Mouse (Mus musculus): Measurements from ENCODE around the gene Dpysl4. TPM values are rescaled to one million over a fixed set of nuclear protein-coding genes. Genes with fewer than 3 reads are reported as not detected.

Gene Dpysl4
- polyA plus RNA-seq, 1 experiment: 0.71 TPM

DNA sequence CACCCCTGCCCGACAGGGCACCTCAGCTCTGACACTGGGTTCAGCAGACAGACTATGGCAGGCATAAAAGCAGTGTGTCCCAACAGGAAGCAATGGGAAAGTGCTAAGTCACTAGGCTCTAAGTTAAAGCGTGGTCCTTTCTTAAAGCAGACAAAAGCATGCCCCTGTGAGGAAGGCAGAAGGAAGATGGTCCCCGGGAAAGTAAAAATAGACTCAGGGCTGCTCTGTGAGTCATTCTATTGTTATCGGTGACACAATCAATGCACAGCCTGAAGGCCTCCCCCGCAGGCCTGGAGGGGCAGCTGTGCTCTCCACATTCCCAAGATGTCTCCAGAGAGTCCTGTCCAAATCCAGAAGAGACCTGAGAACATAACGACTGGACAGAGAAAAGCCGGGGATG lies 60.1 kb downstream of the Dpysl4 start:
- no peak for TF ChIP-seq POLR2A (IDR thresholded peaks at IDR 0.05; ENCODE audit: low read depth, low read length)
- TF ChIP-seq CTCF (IDR thresholded peaks at IDR 0.05; ENCODE audit: extremely low read depth, insufficient read depth, insufficient read length, insufficient replicate concordance): no peak
- Histone ChIP-seq H3K4me3 (ENCODE audit: extremely low read depth, insufficient read depth, insufficient read length) (no peak overlapping the region), H3K4me1 (ENCODE audit: control insufficient read depth, insufficient read depth, insufficient read length) (no peaks in the 10 kb centered on the region), H3K27me3 (ENCODE audit: control insufficient read depth, insufficient read depth, low read length) (no peaks in the 10 kb centered on the region), H3K36me3 (ENCODE audit: control insufficient read depth, insufficient read depth, low read length) (no peaks in the 10 kb centered on the region), H3K27ac (ENCODE audit: insufficient read depth, low read length) (no peak overlapping the region)
- 32% methylated on average over 7 of the region's 7 CpGs for WGBS
- no peak for DNase-seq (ENCODE audit: low read depth in 1 of 2, low spot score in 2 of 2)

DNA sequence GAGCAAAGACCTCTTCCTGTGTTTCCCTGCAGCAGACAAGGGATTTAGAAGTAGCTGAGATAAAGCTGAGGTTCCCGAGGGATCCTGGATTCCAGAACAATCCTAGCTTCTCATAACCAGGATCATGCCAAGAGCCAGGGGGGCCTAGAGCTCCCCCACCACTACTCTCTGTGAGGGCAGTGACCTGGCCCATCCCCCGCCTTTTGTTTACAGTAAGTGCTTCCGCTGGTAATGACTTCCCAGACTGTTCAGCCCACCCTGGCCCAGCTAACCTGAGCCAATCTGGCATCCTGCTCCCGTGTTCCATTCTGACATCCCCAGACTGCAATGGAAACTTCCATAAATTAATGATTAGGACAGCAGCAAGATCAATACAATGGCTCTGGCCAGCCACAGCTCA lies 61.6 kb downstream of the Dpysl4 start:
- no peak overlapping the region for H3K4me3 ChIP-seq (ENCODE audit: extremely low read depth, insufficient read depth, insufficient read length)
- H3K27ac ChIP-seq (ENCODE audit: insufficient read depth, low read length): no peak overlapping the region
- no peak for DNase-seq (ENCODE audit: low read depth in 1 of 2, low spot score in 2 of 2)
- no peaks in the 10 kb centered on the region for H3K4me1 ChIP-seq (ENCODE audit: control insufficient read depth, insufficient read depth, insufficient read length)
- no peaks in the 10 kb centered on the region for H3K36me3 ChIP-seq (ENCODE audit: control insufficient read depth, insufficient read depth, low read length)
- no peaks in the 10 kb centered on the region for H3K27me3 ChIP-seq (ENCODE audit: control insufficient read depth, insufficient read depth, low read length)
- TF ChIP-seq POLR2A (IDR thresholded peaks at IDR 0.05; ENCODE audit: low read depth, low read length): no peak
- WGBS: 76% methylated on average over 4 of the region's 4 CpGs

DNA sequence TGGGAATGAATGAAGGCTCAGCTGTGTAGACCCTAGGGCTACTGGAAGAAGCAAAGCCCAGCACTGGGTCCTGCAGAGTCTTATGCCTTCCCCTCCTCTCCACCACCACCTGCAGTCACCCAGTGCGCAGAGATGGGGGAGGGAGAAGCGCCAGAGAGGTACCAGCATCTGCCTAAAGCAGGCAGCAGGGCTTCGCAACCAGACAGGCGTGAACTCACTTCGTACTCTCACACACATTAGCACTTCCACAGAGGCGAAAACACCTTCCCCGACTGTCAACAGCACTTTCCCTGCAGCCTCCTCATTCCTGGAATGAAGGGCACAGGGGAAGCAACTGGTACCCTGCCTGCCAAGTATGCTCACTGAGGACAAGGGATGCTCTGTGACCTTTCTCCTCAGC lies 63.6 kb downstream of the Dpysl4 start:
- TF ChIP-seq CTCF (IDR thresholded peaks at IDR 0.05; ENCODE audit: extremely low read depth, insufficient read depth, insufficient read length, insufficient replicate concordance): no peak
- no peak for TF ChIP-seq POLR2A (IDR thresholded peaks at IDR 0.05; ENCODE audit: low read depth, low read length)
- Histone ChIP-seq H3K27ac (ENCODE audit: insufficient read depth, low read length) (no peak overlapping the region), H3K4me1 (ENCODE audit: control insufficient read depth, insufficient read depth, insufficient read length) (no peaks in the 10 kb centered on the region), H3K4me3 (ENCODE audit: extremely low read depth, insufficient read depth, insufficient read length) (no peak overlapping the region), H3K36me3 (ENCODE audit: control insufficient read depth, insufficient read depth, low read length) (no peaks in the 10 kb centered on the region), H3K27me3 (ENCODE audit: control insufficient read depth, insufficient read depth, low read length) (no peaks in the 10 kb centered on the region)
- DNase-seq (ENCODE audit: low read depth in 1 of 2, low spot score in 2 of 2): no peak
- WGBS: 59% methylated on average over 7 of the region's 7 CpGs

DNA sequence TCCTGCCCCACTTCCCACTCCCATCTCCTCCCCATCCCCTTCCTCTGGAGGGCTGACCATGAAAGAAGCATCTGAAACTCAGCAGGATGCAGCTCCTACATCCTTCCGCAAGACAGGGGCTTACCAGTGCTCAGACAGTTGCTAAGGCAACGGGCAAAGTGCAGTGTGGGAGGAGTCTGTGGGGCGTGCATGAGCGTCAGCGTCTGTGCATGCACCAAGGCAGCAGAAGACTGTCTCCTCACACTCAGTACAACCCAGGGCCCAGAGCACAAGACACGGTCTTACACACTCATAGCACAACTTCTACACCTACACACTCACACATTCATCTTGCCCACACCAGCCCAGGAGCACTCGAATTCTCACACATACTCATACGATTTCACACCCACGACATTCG lies 65.3 kb downstream of the Dpysl4 start:
- no peak overlapping the region for H3K4me3 ChIP-seq (ENCODE audit: extremely low read depth, insufficient read depth, insufficient read length)
- no peak overlapping the region for H3K27ac ChIP-seq (ENCODE audit: insufficient read depth, low read length)
- H3K4me1 ChIP-seq (ENCODE audit: control insufficient read depth, insufficient read depth, insufficient read length): peaks cover 2% of the 10 kb centered on the region; the same call in 1 of the 2 replicates
- TF ChIP-seq POLR2A (IDR thresholded peaks at IDR 0.05; ENCODE audit: low read depth, low read length): no peak
- no peak for TF ChIP-seq CTCF (IDR thresholded peaks at IDR 0.05; ENCODE audit: extremely low read depth, insufficient read depth, insufficient read length, insufficient replicate concordance)
- 37% methylated on average over 10 of the region's 10 CpGs for WGBS
- no peaks in the 10 kb centered on the region for H3K27me3 ChIP-seq (ENCODE audit: control insufficient read depth, insufficient read depth, low read length)
- H3K36me3 ChIP-seq (ENCODE audit: control insufficient read depth, insufficient read depth, low read length): no peaks in the 10 kb centered on the region
- DNase-seq (ENCODE audit: low read depth in 1 of 2, low spot score in 2 of 2): no peak

Other genes starting within 250 kb of the Dpysl4 start
- gene Ppp2r2d, start 239.9 kb upstream of the Dpysl4 start, polyA plus RNA-seq (2012; rRNA removed): 11.3 and 11.9 TPM in 2 replicates
- 47.1 and 49.7 TPM in 2 replicates for gene Mapk1ip1, start 239.7 kb upstream of the Dpysl4 start, polyA plus RNA-seq (2012; rRNA removed)
- gene Bnip3, start 176.5 kb upstream of the Dpysl4 start, polyA plus RNA-seq (2012; rRNA removed): 3.8 and 4.7 TPM in 2 replicates
- gene Jakmip3, start 145.3 kb upstream of the Dpysl4 start, polyA plus RNA-seq (2012; rRNA removed): 0.35 and 0.37 TPM in 2 replicates
- 1.8 and 2.3 TPM in 2 replicates for gene Lrrc27, start 127.0 kb downstream of the Dpysl4 start, polyA plus RNA-seq (2012; rRNA removed)
- gene Stk32c, start 127.3 kb downstream of the Dpysl4 start, polyA plus RNA-seq (2012; rRNA removed): 7.5 and 9.4 TPM in 2 replicates
- gene Pwwp2b, start 162.5 kb downstream of the Dpysl4 start, polyA plus RNA-seq (2012; rRNA removed): 6.4 and 7.6 TPM in 2 replicates